Mouse (Mus musculus): ENCODE measurements around the gene Rasal1. TPM values are rescaled to one million over a fixed set of nuclear protein-coding genes. Genes with fewer than 3 reads are reported as not detected.
A peak's percentile ranks its signal among the peaks of the same experiment; 100 is the strongest.

Rasal1 gene
- 0.79 and 1.2 TPM in 2 replicates for polyA plus RNA-seq (2012; rRNA removed)

- WGBS = 1% methylated on average over 53 of the region's 53 CpGs
- DNase-seq (ENCODE audit: low read depth, low spot score) = no peak
Measured at GRCm38 (mm10) chr5:120648569-120649373, at the start of gene Rasal1. Gene Rasal1, plus strand, starts transcription at chr5:120648812.

- DNase-seq (ENCODE audit: low read depth, low spot score) = no peak
- WGBS = 80% methylated on average over 6 of the region's 6 CpGs
Measured at GRCm38 (mm10) chr5:120599625-120600024, 49.0 kb upstream of the Rasal1 start.

- 58% methylated on average over 11 of the region's 11 CpGs for WGBS
- DNase-seq (ENCODE audit: low read depth, low spot score) = no peak
Measured at GRCm38 (mm10) chr5:120600946-120601668, 47.5 kb upstream of the Rasal1 start.

GRCm38 (mm10) chr5:120602210-120602609 lies 46.4 kb upstream of the Rasal1 start:
- 95% methylated on average over 12 of the region's 12 CpGs for WGBS
- no peak for DNase-seq (ENCODE audit: low read depth, low spot score)

- no peak for DNase-seq (ENCODE audit: low read depth, low spot score)
- WGBS = 91% methylated on average over 7 of the region's 7 CpGs
Measured at GRCm38 (mm10) chr5:120603515-120603914, 45.1 kb upstream of the Rasal1 start.

GRCm38 (mm10) chr5:120604839-120605238 lies 43.8 kb upstream of the Rasal1 start:
- peak; percentile 80 for DNase-seq (ENCODE audit: low read depth, low spot score)

GRCm38 (mm10) chr5:120605241-120605661 lies 43.4 kb upstream of the Rasal1 start:
- WGBS = 8% methylated on average over 10 of the region's 10 CpGs
- no peak for DNase-seq (ENCODE audit: low read depth, low spot score)

More at GRCm38 (mm10) chr5:120604839-120605238, 43.8 kb upstream of the Rasal1 start:
- WGBS = 9% methylated on average over 6 of the region's 6 CpGs

- DNase-seq (ENCODE audit: low read depth, low spot score) = peak; percentile 90
- WGBS = 0% methylated on average over 7 of the region's 8 CpGs
Measured at GRCm38 (mm10) chr5:120605688-120606087, 42.9 kb upstream of the Rasal1 start.

- DNase-seq (ENCODE audit: low read depth, low spot score) = no peak
- 77% methylated on average over 25 of the region's 25 CpGs for WGBS
Measured at GRCm38 (mm10) chr5:120606590-120607200, 41.9 kb upstream of the Rasal1 start.

GRCm38 (mm10) chr5:120607335-120607734 lies 41.3 kb upstream of the Rasal1 start:
- 85% methylated on average over 3 of the region's 3 CpGs for WGBS
- DNase-seq (ENCODE audit: low read depth, low spot score) = no peak

GRCm38 (mm10) chr5:120609246-120609775 lies 39.3 kb upstream of the Rasal1 start:
- WGBS = 73% methylated on average over 16 of the region's 16 CpGs
- no peak for DNase-seq (ENCODE audit: low read depth, low spot score)

- 75% methylated on average over 5 of the region's 5 CpGs for WGBS
- DNase-seq (ENCODE audit: low read depth, low spot score) = no peak
Measured at GRCm38 (mm10) chr5:120610906-120611305, 37.7 kb upstream of the Rasal1 start.

- 36% methylated on average over 8 of the region's 8 CpGs for WGBS
- DNase-seq (ENCODE audit: low read depth, low spot score) = no peak
Measured at GRCm38 (mm10) chr5:120611416-120611815, 37.2 kb upstream of the Rasal1 start.

GRCm38 (mm10) chr5:120612442-120612821 lies 36.2 kb upstream of the Rasal1 start, which contains the start of the genes Rita1 and Ddx54:
Gene Rita1, minus strand, starts transcription at chr5:120612589.
Gene Ddx54, plus strand, starts transcription at chr5:120612739.
- DNase-seq (ENCODE audit: low read depth, low spot score) = no peak
- WGBS = under 1% methylated on average over 22 of the region's 22 CpGs

- peak; percentile 99 for DNase-seq (ENCODE audit: low read depth, low spot score)
- WGBS = under 1% methylated on average over 69 of the region's 69 CpGs
Measured at GRCm38 (mm10) chr5:120612822-120613604, 35.6 kb upstream of the Rasal1 start.

GRCm38 (mm10) chr5:120615903-120616302 lies 32.7 kb upstream of the Rasal1 start:
- no peak for DNase-seq (ENCODE audit: low read depth, low spot score)
- WGBS = 96% methylated on average over 4 of the region's 4 CpGs

- WGBS = 78% methylated on average over 12 of the region's 12 CpGs
Measured at GRCm38 (mm10) chr5:120618778-120619177, 29.8 kb upstream of the Rasal1 start.

GRCm38 (mm10) chr5:120619201-120619600 lies 29.4 kb upstream of the Rasal1 start:
- no peak for DNase-seq (ENCODE audit: low read depth, low spot score)
- WGBS = 25% methylated on average over 5 of the region's 5 CpGs

More at GRCm38 (mm10) chr5:120618778-120619177, 29.8 kb upstream of the Rasal1 start:
- no peak for DNase-seq (ENCODE audit: low read depth, low spot score)
